Mouse (Mus musculus): ENCODE results near the gene Hhipl1.

GRCm38 (mm10) chr12:108352371-108353136, 46.5 kb downstream of the Hhipl1 start:
- TF ChIP-seq POLR2A (IDR thresholded peaks at IDR 0.05; ENCODE audit: borderline replicate concordance, extremely low read depth, insufficient read depth, insufficient read length, poor library complexity, severe bottlenecking) = no peak
- no peak for TF ChIP-seq CTCF (IDR thresholded peaks at IDR 0.05; ENCODE audit: borderline replicate concordance, extremely low read depth, insufficient read depth, insufficient read length)
